Mouse (Mus musculus): ENCODE data around the gene Fam83e. TPM values are rescaled to one million over a fixed set of nuclear protein-coding genes. Genes with fewer than 3 reads are reported as not detected.

Gene Fam83e
- polyA plus RNA-seq, 1 experiment, result 1.4 TPM

DNA sequence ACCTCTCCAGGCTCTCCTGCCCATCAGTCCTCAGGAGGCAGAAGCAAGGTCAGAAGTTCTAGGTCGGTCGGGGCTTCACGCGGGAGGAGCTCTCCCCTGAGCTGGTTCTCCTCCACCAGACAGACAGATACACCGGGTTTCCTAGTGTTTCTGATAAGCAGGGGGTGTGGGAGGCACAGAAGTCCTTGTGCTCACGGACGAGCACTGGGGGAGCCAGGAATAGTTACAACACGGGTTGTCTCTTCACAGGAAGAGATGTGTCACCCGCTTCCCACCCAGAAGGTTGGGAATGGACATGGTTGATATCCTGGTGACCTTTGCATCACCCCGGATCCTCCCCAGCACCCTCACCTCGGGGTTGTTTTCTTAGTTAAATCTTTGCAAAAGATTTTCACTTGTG, 31.2 kb upstream of the Fam83e start:
- H3K27ac ChIP-seq (ENCODE audit: insufficient read depth, low read length), result no peak overlapping the region
- H3K9me3 ChIP-seq (replicated peaks; ENCODE audit: control insufficient read depth, insufficient read depth, low read length, poor library complexity, severe bottlenecking), result no peaks in the 10 kb centered on the region
- no peak overlapping the region for H3K4me3 ChIP-seq (ENCODE audit: low read depth, low read length)
- no peaks in the 10 kb centered on the region for H3K36me3 ChIP-seq (ENCODE audit: control insufficient read depth, insufficient read depth, low read length, poor library complexity, severe bottlenecking)
- peaks cover 6% of the 10 kb centered on the region for H3K4me1 ChIP-seq (ENCODE audit: control insufficient read depth, insufficient read depth, low read length)
- no peak overlapping the region for H3K9ac ChIP-seq (ENCODE audit: low read depth, poor library complexity, severe bottlenecking)
- TF ChIP-seq EP300 (IDR thresholded peaks at IDR 0.05; ENCODE audit: insufficient read depth, low read depth, low read length), result no peak
- no peak for TF ChIP-seq CTCF (IDR thresholded peaks at IDR 0.05; ENCODE audit: low read depth, low read length)
- TF ChIP-seq POLR2A (IDR thresholded peaks at IDR 0.05; ENCODE audit: insufficient read depth, low read length), result no peak
- H3K27me3 ChIP-seq (ENCODE audit: control insufficient read depth, insufficient read depth, low read length, poor library complexity, severe bottlenecking), result no peaks in the 10 kb centered on the region

DNA sequence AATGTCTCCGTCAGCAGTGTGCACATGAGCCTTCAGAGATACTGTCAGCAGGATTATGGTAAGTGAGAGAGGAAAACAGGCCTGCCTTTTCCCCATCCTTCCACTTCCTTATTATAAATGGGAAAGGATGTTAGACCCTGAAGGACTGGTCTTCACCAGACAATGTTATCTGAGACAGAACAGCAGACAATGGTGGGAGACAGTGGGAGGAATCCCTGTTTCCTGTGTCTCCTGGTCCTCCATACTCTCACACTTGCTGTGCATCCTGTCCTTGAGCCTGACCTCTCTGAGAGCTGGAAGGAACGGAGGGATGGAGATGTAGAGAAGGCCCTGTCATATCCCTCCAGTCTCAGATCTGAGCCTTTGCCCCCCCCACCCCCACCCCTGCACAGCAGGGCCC, 28.6 kb upstream of the Fam83e start:
- Histone ChIP-seq H3K36me3 (ENCODE audit: control insufficient read depth, insufficient read depth, low read length, poor library complexity, severe bottlenecking) (no peaks in the 10 kb centered on the region), H3K4me1 (ENCODE audit: control insufficient read depth, insufficient read depth, low read length) (peaks cover 6% of the 10 kb centered on the region), H3K4me3 (ENCODE audit: low read depth, low read length) (no peak overlapping the region), H3K27me3 (ENCODE audit: control insufficient read depth, insufficient read depth, low read length, poor library complexity, severe bottlenecking) (no peaks in the 10 kb centered on the region), H3K27ac (ENCODE audit: insufficient read depth, low read length) (no peak overlapping the region), H3K9me3 (replicated peaks; ENCODE audit: control insufficient read depth, insufficient read depth, low read length, poor library complexity, severe bottlenecking) (no peaks in the 10 kb centered on the region), H3K9ac (ENCODE audit: low read depth, poor library complexity, severe bottlenecking) (no peak overlapping the region)
- no peak for TF ChIP-seq CTCF (IDR thresholded peaks at IDR 0.05; ENCODE audit: low read depth, low read length)
- no peak for TF ChIP-seq POLR2A (IDR thresholded peaks at IDR 0.05; ENCODE audit: insufficient read depth, low read length)
- no peak for TF ChIP-seq EP300 (IDR thresholded peaks at IDR 0.05; ENCODE audit: insufficient read depth, low read depth, low read length)

DNA sequence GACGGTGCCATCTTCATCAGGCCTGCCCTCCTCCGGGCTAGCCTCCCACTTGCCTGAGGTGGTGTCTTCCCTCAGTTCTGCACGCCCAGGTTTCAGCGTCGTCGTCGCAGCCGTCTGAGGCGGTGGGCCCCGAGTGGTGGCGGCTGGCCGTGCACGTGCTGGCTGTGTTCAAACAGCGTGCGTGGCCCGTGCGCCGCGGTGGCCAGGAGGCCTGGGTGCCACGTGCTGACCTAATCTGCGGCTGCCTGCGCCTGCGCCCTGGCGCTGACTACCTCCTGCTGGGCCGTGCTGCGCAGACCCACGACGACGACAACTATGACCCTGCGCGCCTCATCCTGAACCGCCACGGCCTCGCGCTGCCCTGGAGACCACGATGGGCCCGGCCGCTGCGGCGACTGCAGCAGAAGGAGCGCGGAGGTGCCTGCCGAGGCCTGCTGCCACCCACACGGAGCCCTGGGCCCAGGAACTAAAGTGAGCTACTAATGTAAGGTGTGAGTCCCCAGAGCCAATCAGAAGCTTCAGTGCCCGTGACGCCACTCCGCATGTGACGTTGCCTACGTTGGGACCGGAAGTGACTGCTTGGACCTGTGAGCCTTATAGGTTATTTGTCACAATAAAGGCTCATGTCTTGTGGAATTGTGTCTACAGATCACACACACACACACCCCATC, 27.0 kb upstream of the Fam83e start, which contains the start of gene Sec1:
Gene Sec1 (minus strand): TSS at position 482 of the 671 bp plus-strand sequence.
- H3K9ac ChIP-seq (ENCODE audit: low read depth, poor library complexity, severe bottlenecking), result no peak within 1 kb of the TSS
- H3K27ac ChIP-seq (ENCODE audit: insufficient read depth, low read length), result no peak within 1 kb of the TSS
- H3K4me3 ChIP-seq (ENCODE audit: low read depth, low read length), result peak within 1 kb of the TSS; percentile 7; the same call in 1 of the 2 replicates
- peaks cover 6% of the 10 kb centered on the region for H3K4me1 ChIP-seq (ENCODE audit: control insufficient read depth, insufficient read depth, low read length)
- H3K27me3 ChIP-seq (ENCODE audit: control insufficient read depth, insufficient read depth, low read length, poor library complexity, severe bottlenecking), result no peaks in the 10 kb centered on the region
- TF ChIP-seq EP300 (IDR thresholded peaks at IDR 0.05; ENCODE audit: insufficient read depth, low read depth, low read length), result no peak
- TF ChIP-seq CTCF (IDR thresholded peaks at IDR 0.05; ENCODE audit: low read depth, low read length), result no peak
- no peak for TF ChIP-seq POLR2A (IDR thresholded peaks at IDR 0.05; ENCODE audit: insufficient read depth, low read length)
- H3K36me3 ChIP-seq (ENCODE audit: control insufficient read depth, insufficient read depth, low read length, poor library complexity, severe bottlenecking), result no peaks in the 10 kb centered on the region
- no peaks in the 10 kb centered on the region for H3K9me3 ChIP-seq (replicated peaks; ENCODE audit: control insufficient read depth, insufficient read depth, low read length, poor library complexity, severe bottlenecking)

DNA sequence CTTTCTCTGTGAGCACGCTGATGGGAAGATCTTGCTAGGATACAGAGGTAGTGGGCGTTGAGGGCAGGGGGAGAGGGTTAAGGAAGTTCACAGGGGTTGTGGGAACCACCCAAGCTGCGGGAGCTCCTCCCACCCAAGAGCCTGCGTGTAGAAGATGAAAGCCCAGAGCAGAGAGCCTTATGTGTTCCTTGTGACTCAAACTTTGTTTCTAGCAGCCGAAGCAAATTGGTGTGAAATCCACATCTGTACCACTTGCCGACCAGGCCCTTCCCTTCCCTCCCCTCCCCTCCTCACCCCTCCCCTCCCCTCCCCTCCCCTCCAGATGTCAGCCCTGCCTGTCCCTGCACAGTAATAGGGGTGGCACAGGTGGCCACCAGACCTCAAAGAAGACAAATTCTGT, 25.9 kb upstream of the Fam83e start:
- Histone ChIP-seq H3K4me3 (ENCODE audit: low read depth, low read length) (no peak overlapping the region), H3K36me3 (ENCODE audit: control insufficient read depth, insufficient read depth, low read length, poor library complexity, severe bottlenecking) (no peaks in the 10 kb centered on the region), H3K4me1 (ENCODE audit: control insufficient read depth, insufficient read depth, low read length) (peaks cover 6% of the 10 kb centered on the region), H3K9me3 (replicated peaks; ENCODE audit: control insufficient read depth, insufficient read depth, low read length, poor library complexity, severe bottlenecking) (no peaks in the 10 kb centered on the region), H3K27me3 (ENCODE audit: control insufficient read depth, insufficient read depth, low read length, poor library complexity, severe bottlenecking) (peaks cover 3% of the 10 kb centered on the region; the same call in 1 of the 2 replicates), H3K9ac (ENCODE audit: low read depth, poor library complexity, severe bottlenecking) (no peak overlapping the region), H3K27ac (ENCODE audit: insufficient read depth, low read length) (no peak overlapping the region)
- TF ChIP-seq CTCF (IDR thresholded peaks at IDR 0.05; ENCODE audit: low read depth, low read length), result no peak
- TF ChIP-seq EP300 (IDR thresholded peaks at IDR 0.05; ENCODE audit: insufficient read depth, low read depth, low read length), result no peak
- TF ChIP-seq POLR2A (IDR thresholded peaks at IDR 0.05; ENCODE audit: insufficient read depth, low read length), result no peak

DNA sequence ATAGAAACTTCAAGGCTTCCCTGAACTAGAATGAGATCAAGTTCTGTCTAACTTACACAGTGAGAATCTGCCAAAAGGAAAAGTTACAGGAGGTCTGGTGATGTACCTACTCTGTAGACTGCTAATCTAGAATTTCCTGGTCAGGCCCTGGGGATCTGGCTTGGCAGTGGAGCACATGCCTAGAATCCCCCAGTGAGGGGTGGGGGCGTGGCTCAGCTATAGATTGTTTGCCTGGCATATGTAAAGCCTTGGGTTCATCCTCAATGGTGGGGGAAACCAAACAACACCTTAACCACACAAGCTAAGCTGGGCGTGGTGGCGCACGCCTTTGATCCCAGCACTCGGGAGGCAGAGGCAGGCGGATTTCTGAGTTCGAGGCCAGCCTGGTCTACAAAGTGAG, 23.1 kb upstream of the Fam83e start:
- no peak overlapping the region for H3K27ac ChIP-seq (ENCODE audit: insufficient read depth, low read length)
- H3K4me3 ChIP-seq (ENCODE audit: low read depth, low read length), result no peak overlapping the region
- H3K9ac ChIP-seq (ENCODE audit: low read depth, poor library complexity, severe bottlenecking), result no peak overlapping the region
- TF ChIP-seq CTCF (IDR thresholded peaks at IDR 0.05; ENCODE audit: low read depth, low read length) (no peak), EP300 (IDR thresholded peaks at IDR 0.05; ENCODE audit: insufficient read depth, low read depth, low read length) (no peak), POLR2A (IDR thresholded peaks at IDR 0.05; ENCODE audit: insufficient read depth, low read length) (no peak)
- peaks cover 6% of the 10 kb centered on the region for H3K4me1 ChIP-seq (ENCODE audit: control insufficient read depth, insufficient read depth, low read length)
- peaks cover 3% of the 10 kb centered on the region; the same call in 1 of the 2 replicates for H3K27me3 ChIP-seq (ENCODE audit: control insufficient read depth, insufficient read depth, low read length, poor library complexity, severe bottlenecking)
- H3K9me3 ChIP-seq (replicated peaks; ENCODE audit: control insufficient read depth, insufficient read depth, low read length, poor library complexity, severe bottlenecking), result no peaks in the 10 kb centered on the region
- H3K36me3 ChIP-seq (ENCODE audit: control insufficient read depth, insufficient read depth, low read length, poor library complexity, severe bottlenecking), result no peaks in the 10 kb centered on the region

DNA sequence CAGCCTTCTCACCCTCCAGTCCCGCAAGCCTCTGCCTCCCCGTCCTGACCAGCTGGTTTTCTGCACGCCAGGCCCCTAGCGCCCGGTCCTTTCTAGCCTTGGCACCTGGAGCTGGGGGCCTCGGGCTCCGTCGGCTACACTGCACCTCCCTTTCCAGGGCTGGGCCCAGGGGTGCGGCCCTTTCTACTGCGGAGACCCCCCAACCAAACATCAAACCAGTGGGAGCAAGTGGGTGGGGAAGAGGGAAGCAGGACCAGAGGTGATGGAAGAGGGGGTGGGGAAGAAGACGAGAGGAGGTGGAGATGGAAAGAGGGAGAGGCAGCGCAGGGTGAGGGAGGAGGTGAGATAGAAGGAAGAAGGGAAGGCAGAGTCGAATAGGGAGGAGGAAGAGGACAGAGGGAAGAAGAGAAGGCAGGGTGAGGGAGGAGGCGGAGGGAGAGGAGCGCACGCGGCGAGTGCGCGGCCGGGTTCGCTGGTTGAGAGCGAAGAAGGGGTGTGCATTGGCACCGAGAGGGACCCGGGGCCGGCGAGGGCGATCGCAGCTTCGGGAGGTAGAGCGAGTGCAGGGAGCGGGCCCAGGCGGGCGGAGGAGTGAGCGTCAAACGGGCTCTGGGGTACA, 21.4 kb upstream of the Fam83e start, which contains the start of gene Car11:
Gene Car11 (plus strand): TSS at position 321 of the 619 bp plus-strand sequence.
- TF ChIP-seq CTCF (IDR thresholded peaks at IDR 0.05; ENCODE audit: low read depth, low read length), result no peak
- TF ChIP-seq POLR2A (IDR thresholded peaks at IDR 0.05; ENCODE audit: insufficient read depth, low read length), result no peak
- TF ChIP-seq EP300 (IDR thresholded peaks at IDR 0.05; ENCODE audit: insufficient read depth, low read depth, low read length), result no peak
- no peaks in the 10 kb centered on the region for H3K4me1 ChIP-seq (ENCODE audit: control insufficient read depth, insufficient read depth, low read length)
- H3K9ac ChIP-seq (ENCODE audit: low read depth, poor library complexity, severe bottlenecking), result peak within 1 kb of the TSS; percentile 57
- no peaks in the 10 kb centered on the region for H3K9me3 ChIP-seq (replicated peaks; ENCODE audit: control insufficient read depth, insufficient read depth, low read length, poor library complexity, severe bottlenecking)
- peak within 1 kb of the TSS; percentile 65 for H3K4me3 ChIP-seq (ENCODE audit: low read depth, low read length)
- H3K27ac ChIP-seq (ENCODE audit: insufficient read depth, low read length), result no peak within 1 kb of the TSS
- peaks cover 3% of the 10 kb centered on the region; the same call in 1 of the 2 replicates for H3K27me3 ChIP-seq (ENCODE audit: control insufficient read depth, insufficient read depth, low read length, poor library complexity, severe bottlenecking)
- no peaks in the 10 kb centered on the region for H3K36me3 ChIP-seq (ENCODE audit: control insufficient read depth, insufficient read depth, low read length, poor library complexity, severe bottlenecking)
